Mouse (Mus musculus) embryonic facial prominence, embryonic 10.5 days (tissue): Measurements from ENCODE around the gene Hopx. TPM values are rescaled to one million over a fixed set of nuclear protein-coding genes. Genes with fewer than 3 reads are reported as not detected.

Experiments used
- DNase-seq: peaks from one replicate; pipeline ENCODE4 v3.0.0-alpha.2; 2017; ENCODE audit warnings: low spot score
- H3K27ac ChIP-seq: fragments of 300-500 bp; sonication (generic); replicated peaks from 2 replicates; pipeline ENCODE4 v1.5.1; 2016; ENCODE audit warnings: mild to moderate bottlenecking
- H3K27me3 ChIP-seq: fragments of 300-500 bp; sonication (generic); replicated peaks from 2 replicates; pipeline ENCODE4 v1.6.1; 2016; ENCODE audit warnings: low read depth, mild to moderate bottlenecking; ENCODE audit not compliant: poor library complexity, severe bottlenecking
- H3K36me3 ChIP-seq: fragments of 300-500 bp; sonication (generic); replicated peaks from 2 replicates; pipeline ENCODE4 v1.6.1; 2016; ENCODE audit warnings: mild to moderate bottlenecking, moderate library complexity
- H3K4me1 ChIP-seq: fragments of 300-500 bp; sonication (generic); 2 replicates; pipeline ENCODE4 v1.6.1; 2016
- H3K4me3 ChIP-seq: fragments of 300-500 bp; sonication (generic); 2 replicates; pipeline ENCODE4 v1.5.1; 2016; ENCODE audit warnings: mild to moderate bottlenecking, moderate library complexity
- H3K9me3 ChIP-seq: fragments of 300-500 bp; sonication (generic); 2 replicates; pipeline ENCODE4 v1.6.1; 2016; ENCODE audit warnings: mild to moderate bottlenecking
- WGBS: fragments of 180-500 bp; shearing (Covaris S2); methylation state at CpG from one replicate; pipeline ENCODE4 v1.1.7; 2016; 5-methylcytosine and 5-hydroxymethylcytosine counted together
- polyA plus RNA-seq: library from polyadenylated mRNA; unstranded; fragments of >200 nt; fragmentation: Nextera tagmentation; extraction: Ambion mirVana; gene quantifications from 2 replicates; pipeline ENCODE4 v1.2.1, GENCODE M21; 2016

Hopx gene
- polyA plus RNA-seq, 1 experiment from 2014 or later, result 0.40 TPM

- no peak for DNase-seq
- H3K4me3 ChIP-seq, result no peak overlapping the region
- peaks cover 7% of the 10 kb centered on the region for H3K27me3 ChIP-seq
- H3K27ac ChIP-seq, result no peak overlapping the region
- H3K36me3 ChIP-seq, result no peaks in the 10 kb centered on the region
- H3K4me1 ChIP-seq, result peaks cover 4% of the 10 kb centered on the region; the same call in 1 of the 2 replicates
- 79% methylated on average over 2 of the region's 2 CpGs for WGBS
- peaks cover 3% of the 10 kb centered on the region; the same call in 1 of the 2 replicates for H3K9me3 ChIP-seq
Measured at GRCm38 (mm10) chr5:77129907-77130306, 15.0 kb upstream of the Hopx start.

GRCm38 (mm10) chr5:77128854-77129253, 13.9 kb upstream of the Hopx start:
- Histone ChIP-seq H3K36me3 (no peaks in the 10 kb centered on the region), H3K4me1 (peaks cover 4% of the 10 kb centered on the region; the same call in 1 of the 2 replicates), H3K27ac (no peak overlapping the region), H3K4me3 (no peak overlapping the region), H3K27me3 (peaks cover 17% of the 10 kb centered on the region), H3K9me3 (peaks cover 3% of the 10 kb centered on the region; the same call in 1 of the 2 replicates)
- no peak for DNase-seq
- WGBS, result 92% methylated on average over 4 of the region's 4 CpGs

- Histone ChIP-seq H3K9me3 (peaks cover 3% of the 10 kb centered on the region; the same call in 1 of the 2 replicates), H3K27me3 (peaks cover 36% of the 10 kb centered on the region), H3K4me3 (no peak overlapping the region), H3K36me3 (no peaks in the 10 kb centered on the region), H3K27ac (no peak overlapping the region), H3K4me1 (peaks cover 23% of the 10 kb centered on the region)
- no peak for DNase-seq
- WGBS, result 80% methylated on average over 3 of the region's 3 CpGs
Measured at GRCm38 (mm10) chr5:77126415-77126968, 11.6 kb upstream of the Hopx start.

GRCm38 (mm10) chr5:77124817-77125283, 9.9 kb upstream of the Hopx start:
- H3K27me3 ChIP-seq, result peaks cover 52% of the 10 kb centered on the region
- H3K27ac ChIP-seq, result no peak overlapping the region
- peaks cover 3% of the 10 kb centered on the region; the same call in 1 of the 2 replicates for H3K9me3 ChIP-seq

GRCm38 (mm10) chr5:77124165-77124564, 9.2 kb upstream of the Hopx start:
- Histone ChIP-seq H3K36me3 (no peaks in the 10 kb centered on the region), H3K9me3 (peaks cover 3% of the 10 kb centered on the region; the same call in 1 of the 2 replicates), H3K27ac (no peak overlapping the region), H3K4me1 (peaks cover 23% of the 10 kb centered on the region), H3K27me3 (peaks cover 59% of the 10 kb centered on the region), H3K4me3 (no peak overlapping the region)
- DNase-seq, result no peak
- WGBS, result 81% methylated on average over 4 of the region's 4 CpGs

More at GRCm38 (mm10) chr5:77124817-77125283, 9.9 kb upstream of the Hopx start:
- Histone ChIP-seq H3K4me1 (peaks cover 23% of the 10 kb centered on the region), H3K36me3 (no peaks in the 10 kb centered on the region), H3K4me3 (no peak overlapping the region)
- WGBS, result 84% methylated on average over 4 of the region's 4 CpGs
- no peak for DNase-seq

GRCm38 (mm10) chr5:77123597-77123996, 8.7 kb upstream of the Hopx start:
- Histone ChIP-seq H3K27ac (no peak overlapping the region), H3K27me3 (peaks cover 65% of the 10 kb centered on the region), H3K4me3 (no peak overlapping the region), H3K36me3 (no peaks in the 10 kb centered on the region), H3K4me1 (peaks cover 23% of the 10 kb centered on the region), H3K9me3 (no peaks in the 10 kb centered on the region; the same call in 1 of the 2 replicates)
- DNase-seq, result no peak
- WGBS, result 62% methylated on average over 9 of the region's 9 CpGs

- peak; percentile 39 for DNase-seq
- H3K36me3 ChIP-seq, result no peaks in the 10 kb centered on the region
- WGBS, result 6% methylated on average over 20 of the region's 20 CpGs
- no peaks in the 10 kb centered on the region for H3K9me3 ChIP-seq
- H3K27ac ChIP-seq, result peak overlapping the region; percentile 48; the same call in 1 of the 2 replicates
- H3K4me3 ChIP-seq, result peak overlapping the region; percentile 23
- H3K27me3 ChIP-seq, result peaks cover 73% of the 10 kb centered on the region
- H3K4me1 ChIP-seq, result peaks cover 23% of the 10 kb centered on the region
Measured at GRCm38 (mm10) chr5:77122254-77123192, 7.6 kb upstream of the Hopx start.

GRCm38 (mm10) chr5:77120701-77121100, 5.8 kb upstream of the Hopx start:
- H3K4me3 ChIP-seq, result no peak overlapping the region
- no peak overlapping the region for H3K27ac ChIP-seq
- 92% methylated on average over 7 of the region's 7 CpGs for WGBS
- DNase-seq, result no peak
- peaks cover 86% of the 10 kb centered on the region for H3K27me3 ChIP-seq
- no peaks in the 10 kb centered on the region for H3K36me3 ChIP-seq
- H3K4me1 ChIP-seq, result peaks cover 27% of the 10 kb centered on the region
- no peaks in the 10 kb centered on the region for H3K9me3 ChIP-seq

GRCm38 (mm10) chr5:77119475-77120422, 4.8 kb upstream of the Hopx start:
- H3K4me1 ChIP-seq, result peaks cover 36% of the 10 kb centered on the region
- no peak for DNase-seq
- H3K27me3 ChIP-seq, result peaks cover 92% of the 10 kb centered on the region
- no peak overlapping the region for H3K4me3 ChIP-seq
- no peaks in the 10 kb centered on the region for H3K9me3 ChIP-seq
- WGBS, result 79% methylated on average over 19 of the region's 19 CpGs
- H3K36me3 ChIP-seq, result no peaks in the 10 kb centered on the region
- no peak overlapping the region for H3K27ac ChIP-seq

GRCm38 (mm10) chr5:77115732-77116131, 811 bp upstream of the Hopx start:
- Histone ChIP-seq H3K36me3 (no peaks in the 10 kb centered on the region), H3K27ac (no peak overlapping the region), H3K4me1 (peaks cover 27% of the 10 kb centered on the region), H3K27me3 (peaks cover 71% of the 10 kb centered on the region), H3K4me3 (no peak overlapping the region), H3K9me3 (no peaks in the 10 kb centered on the region)
- DNase-seq, result no peak
- WGBS, result 83% methylated on average over 9 of the region's 9 CpGs

- no peak overlapping the region for H3K4me3 ChIP-seq
- H3K9me3 ChIP-seq, result no peaks in the 10 kb centered on the region
- H3K36me3 ChIP-seq, result no peaks in the 10 kb centered on the region
- H3K27me3 ChIP-seq, result peaks cover 51% of the 10 kb centered on the region
- whole genome bisulfite sequencing, result 79% methylated on average over 3 of the region's 3 CpGs
- no peak for DNase-seq
- H3K4me1 ChIP-seq, result peaks cover 30% of the 10 kb centered on the region
- no peak overlapping the region for H3K27ac ChIP-seq
Measured at GRCm38 (mm10) chr5:77113773-77114172, 1.1 kb downstream of the Hopx start.

GRCm38 (mm10) chr5:77112066-77112465, 2.9 kb downstream of the Hopx start:
- 48% methylated on average over 2 of the region's 2 CpGs for WGBS
- Histone ChIP-seq H3K4me3 (no peak overlapping the region), H3K9me3 (no peaks in the 10 kb centered on the region), H3K27me3 (peaks cover 37% of the 10 kb centered on the region), H3K4me1 (peaks cover 30% of the 10 kb centered on the region), H3K27ac (no peak overlapping the region), H3K36me3 (no peaks in the 10 kb centered on the region)
- DNase-seq, result no peak
